Mouse (Mus musculus) cerebellum, adult 18-20 months (tissue): ENCODE measurements around the gene Usp29.
"Not testable (repeated sequence)": the region's sequence is repeated elsewhere in the genome, so short reads cannot be mapped to it uniquely, and the experiment has no call there.

Experiments used
- DNase-seq, 2 experiments: peaks; one replicate each; pipeline ENCODE4 v3.0.0; 2021

Gene Usp29

GRCm38 (mm10) chr7:6770286-6770685 is 39.9 kb downstream of the Usp29 start:
- DNase-seq = no peak

DNA sequence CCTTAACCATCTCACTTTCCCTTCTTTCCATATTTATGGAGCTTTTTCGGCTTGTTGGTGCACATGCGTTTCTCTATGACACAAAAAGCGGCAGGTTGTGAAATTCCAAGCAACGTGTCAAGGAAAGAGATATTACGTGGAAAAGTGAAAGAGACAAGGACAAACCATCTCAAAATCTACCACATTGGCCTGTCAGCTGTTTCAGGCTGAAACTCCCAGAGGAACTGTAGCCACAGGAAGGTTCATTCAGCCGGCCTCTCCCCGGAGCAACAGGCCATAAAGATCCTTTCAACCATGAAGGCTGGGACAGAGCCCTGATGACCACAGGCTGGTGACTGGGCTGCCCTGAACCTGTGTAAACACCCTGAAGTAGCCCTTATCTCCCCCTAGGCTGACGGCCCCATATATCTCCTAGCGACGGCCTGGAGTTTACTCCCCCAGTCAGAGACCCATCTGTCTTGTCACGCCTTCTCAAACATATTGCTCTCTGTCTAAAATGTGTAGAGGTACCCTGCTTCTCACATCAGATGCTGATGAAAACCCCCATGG is 43.6 kb downstream of the Usp29 start:
- not testable (repeated sequence) for DNase-seq

DNA sequence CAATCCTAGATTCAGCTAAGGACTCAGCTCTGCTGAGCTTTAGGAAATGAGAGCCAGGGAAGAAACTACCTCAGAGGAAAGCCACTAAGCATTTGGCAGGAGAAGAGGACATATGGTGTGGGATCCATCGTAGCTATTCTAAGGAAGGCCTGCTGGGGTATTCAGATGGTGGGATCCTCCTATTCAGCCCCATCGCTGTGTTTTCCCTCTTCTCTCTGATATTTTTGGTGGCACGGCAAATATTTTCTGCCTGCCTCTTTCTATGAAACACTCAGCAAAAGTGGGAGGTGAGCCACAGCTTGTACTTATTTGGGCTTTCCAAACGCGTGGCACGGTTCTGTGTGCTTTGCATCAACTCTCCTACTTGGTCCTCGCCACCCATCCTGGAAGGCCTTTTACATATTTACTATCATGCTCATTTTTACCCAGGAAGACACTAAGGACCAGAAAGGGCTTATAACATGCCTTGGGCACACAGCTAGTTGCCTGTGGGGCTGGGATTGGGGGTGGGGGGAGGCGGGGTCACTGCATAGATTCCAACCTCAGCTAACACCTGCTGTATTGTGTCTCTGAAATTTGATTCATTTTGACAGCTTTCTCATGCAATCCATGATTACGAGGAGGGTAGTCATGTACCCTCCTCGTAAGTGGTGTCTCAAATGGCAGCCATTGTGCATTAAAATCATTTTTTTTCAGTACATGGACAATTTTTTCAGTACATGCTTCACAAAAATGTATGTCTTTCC is 46.1 kb downstream of the Usp29 start:
- DNase-seq = peak; percentile 44 to 56

DNA sequence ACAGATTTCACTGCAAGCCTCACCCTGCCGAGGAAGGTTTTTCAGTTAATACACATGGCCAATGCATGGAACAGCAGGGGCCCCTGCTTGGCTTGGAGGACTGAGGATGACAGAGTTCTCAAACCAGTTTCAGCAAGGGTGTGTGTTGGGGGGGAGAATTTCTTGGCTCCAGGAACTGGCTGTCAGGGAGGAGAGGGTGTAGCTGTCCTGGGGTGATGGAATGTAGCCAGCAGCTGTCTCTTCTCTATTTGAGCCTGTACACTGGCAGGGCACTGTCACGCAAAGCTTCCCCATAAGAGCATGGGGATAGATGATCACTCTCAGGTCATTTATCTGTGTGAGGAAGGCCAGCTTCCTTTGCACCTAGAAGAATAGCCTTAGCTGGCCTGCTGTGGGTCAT is 46.7 kb downstream of the Usp29 start:
- peak in 1 of 2 experiments; percentile 6 for DNase-seq

DNA sequence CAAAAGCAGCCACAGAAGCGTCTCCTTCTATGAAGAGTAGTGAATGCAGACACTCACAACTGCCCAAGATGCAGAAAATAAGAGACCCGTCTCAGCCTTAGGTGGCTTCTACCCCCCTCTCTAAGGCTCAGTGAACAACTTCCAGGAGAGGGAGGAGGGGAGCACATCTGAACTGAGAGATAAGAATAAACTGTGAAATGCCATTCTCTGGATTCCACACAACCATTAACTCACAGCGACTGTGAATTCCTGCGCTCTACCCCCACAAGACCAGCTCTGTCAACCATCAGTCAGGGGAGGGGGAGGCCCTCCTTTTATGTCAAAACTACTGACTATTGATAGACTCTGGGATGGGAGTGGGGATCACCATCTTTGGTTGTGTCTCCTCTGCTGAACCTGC is 47.3 kb downstream of the Usp29 start:
- no peak for DNase-seq

DNA sequence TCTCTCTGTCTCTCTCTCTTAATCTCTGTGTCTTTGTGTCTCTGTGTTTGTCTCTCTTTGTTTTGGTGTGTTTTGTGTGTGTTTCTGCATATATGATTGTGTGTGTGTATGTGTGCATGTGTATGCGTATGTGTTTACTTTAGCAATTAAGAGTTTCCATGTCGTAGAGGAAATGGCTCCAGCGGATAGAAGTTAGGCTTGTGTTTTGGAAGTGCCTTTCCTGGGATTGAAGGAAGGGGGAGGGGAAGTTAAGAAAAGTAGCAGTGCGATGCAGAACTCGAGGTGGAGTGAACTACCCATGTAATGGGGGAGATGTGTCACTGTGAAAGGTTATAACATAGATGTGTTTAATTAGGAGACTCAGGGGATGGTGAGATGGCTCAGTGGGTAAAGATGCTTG is 48.8 kb downstream of the Usp29 start:
- DNase-seq = no peak

DNA sequence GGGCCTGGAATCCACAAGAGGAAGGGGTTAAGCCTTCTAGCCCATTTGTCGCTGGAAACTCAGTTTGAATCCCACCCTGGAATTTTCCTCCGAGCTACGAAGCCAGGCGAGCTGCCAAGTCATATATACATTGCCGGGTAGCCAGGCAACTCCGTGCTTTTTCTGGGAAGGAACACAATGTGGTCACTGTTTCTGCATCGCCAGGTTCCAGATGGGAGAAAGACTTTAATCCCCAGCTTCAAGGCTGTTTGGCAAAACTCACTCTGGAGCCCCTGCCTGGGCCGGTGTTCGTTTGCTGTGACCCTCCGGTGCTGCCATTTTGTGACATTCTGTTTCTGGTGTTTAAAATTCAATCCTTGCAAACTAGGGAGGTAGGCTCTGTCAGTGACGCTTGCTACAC is 51.2 kb downstream of the Usp29 start:
- DNase-seq = no peak

- no peak for DNase-seq
These were observed 54.1 kb downstream of the Usp29 start for GRCm38 (mm10) chr7:6784340-6785073.

DNA sequence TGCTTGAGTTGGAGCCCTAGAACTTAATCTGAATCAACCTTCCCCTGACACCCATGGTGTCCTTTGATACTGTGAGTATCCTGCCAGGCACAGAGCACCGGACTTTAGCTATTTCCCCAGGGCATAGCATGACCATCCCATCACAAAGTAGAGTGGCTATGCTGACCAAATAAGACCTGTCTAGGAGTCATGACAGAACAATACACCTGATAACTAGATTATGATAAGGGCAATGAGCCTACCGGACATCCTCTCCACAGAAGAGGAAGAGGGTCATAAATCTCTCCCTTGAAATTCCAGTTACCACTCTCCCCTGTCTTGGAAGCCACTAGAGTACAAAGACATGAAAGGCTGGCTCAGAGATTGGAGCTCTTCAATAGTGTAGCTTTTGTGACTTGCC is 56.6 kb downstream of the Usp29 start:
- no peak for DNase-seq

GRCm38 (mm10) chr7:6788101-6788500 is 57.7 kb downstream of the Usp29 start:
- DNase-seq = no peak

DNA sequence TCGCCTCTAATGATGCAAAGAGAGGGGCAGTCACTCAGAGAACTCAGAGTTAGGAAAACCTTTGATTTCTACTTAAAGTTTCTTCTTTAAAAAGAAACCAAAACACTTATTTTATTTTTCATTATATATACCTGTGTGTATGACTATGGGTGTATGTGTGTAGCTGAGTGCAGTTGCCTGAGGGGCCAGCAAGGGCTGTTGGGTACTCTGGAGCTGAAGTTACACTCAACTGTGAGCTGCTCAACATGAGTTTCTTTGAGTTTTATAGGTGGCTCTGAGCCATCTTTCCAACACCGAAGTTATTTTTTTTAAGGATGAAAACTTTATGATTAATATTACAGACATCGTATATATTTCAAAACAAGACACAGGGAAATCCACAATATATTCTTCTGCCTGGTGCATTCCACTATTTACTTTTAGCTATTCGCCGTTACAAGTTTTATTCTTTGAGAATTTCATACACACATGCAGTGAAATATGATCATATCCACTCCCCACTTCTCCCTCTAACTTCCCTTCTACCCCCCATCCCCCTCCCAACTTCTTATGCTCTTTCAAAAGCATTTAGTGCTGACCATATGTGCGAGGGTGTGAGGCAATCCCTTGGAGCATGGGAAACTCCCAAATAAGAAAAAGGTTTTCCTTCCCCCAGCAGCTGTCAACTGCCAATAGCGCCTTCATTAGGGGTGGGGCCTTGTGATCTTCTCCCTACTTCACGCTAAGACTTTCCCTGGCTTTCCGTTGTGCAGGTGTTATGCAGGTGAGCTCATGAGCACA is 61.1 kb downstream of the Usp29 start:
- no peak for DNase-seq

GRCm38 (mm10) chr7:6793240-6793639 is 62.9 kb downstream of the Usp29 start:
- DNase-seq = no peak

DNA sequence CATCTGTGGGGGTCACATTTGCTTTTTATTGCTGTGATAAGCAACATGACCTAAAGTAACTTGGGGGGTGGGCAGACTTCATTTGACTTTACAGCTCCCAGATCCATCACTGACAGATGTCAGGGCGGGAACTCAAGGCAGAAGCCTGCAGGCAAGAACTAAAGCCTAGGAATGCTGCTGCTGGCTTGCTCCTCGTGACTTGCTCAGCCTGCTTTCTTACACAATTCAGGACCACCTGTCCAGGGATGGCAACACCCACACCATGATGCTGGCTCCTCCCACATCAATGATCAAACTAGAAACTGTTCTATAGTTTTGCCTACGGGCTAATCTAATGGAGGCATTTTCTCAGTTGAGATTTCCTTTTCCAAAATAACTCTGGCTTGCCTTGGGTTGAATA is 63.4 kb downstream of the Usp29 start:
- DNase-seq = no peak

DNA sequence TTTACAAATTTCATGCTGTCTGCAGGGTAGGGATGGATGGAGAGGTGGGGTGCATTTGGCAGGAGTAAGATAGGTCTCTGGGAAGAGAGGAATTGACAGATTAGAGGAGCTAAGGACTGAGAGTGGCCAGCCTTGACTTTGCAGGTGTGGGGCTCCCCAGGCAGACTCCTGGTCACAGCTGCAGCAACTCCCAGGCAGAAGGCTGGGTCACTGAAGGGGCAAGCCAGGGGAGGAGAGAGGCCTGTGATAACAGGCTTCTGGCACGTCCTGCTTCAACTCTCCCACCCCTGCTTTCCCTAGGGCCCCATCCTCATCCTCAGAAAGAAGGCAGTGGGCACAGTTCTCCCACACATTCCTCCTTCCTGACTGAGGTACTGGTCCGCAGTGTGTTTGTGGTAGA is 67.0 kb downstream of the Usp29 start:
- DNase-seq = no peak

DNA sequence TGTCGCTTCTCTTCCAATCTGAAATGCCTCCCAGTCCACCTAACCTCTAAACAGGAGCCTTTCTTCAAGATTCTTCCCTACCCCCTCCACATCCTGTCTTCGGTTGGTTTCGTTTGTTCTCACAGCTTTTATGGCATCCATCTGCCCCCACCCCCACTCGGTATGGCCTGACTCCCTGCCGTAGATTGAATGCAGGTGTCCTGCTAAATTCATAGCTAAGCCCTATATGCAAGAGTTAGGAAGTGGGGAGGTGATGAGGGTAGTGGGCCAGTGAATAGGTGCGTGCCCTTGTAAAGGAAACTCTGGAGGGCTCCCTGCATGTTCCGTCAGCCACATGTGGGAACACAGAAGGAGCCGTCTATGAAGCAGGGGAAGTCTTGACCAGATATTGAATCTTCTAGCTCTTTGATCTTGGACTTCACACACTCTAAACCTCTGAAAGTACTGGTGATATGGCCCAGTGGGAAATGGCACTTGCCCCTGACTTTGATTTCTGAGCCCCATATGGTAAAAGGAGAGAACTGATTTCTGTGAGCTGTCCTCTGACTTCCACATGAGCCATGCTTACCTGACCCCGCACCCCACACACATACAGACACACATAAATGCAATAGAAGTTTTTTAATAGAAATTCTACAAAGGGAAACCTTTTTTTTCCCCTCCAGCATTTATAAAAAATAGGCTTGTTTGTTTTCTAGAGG is 68.9 kb downstream of the Usp29 start:
- no peak for DNase-seq

DNA sequence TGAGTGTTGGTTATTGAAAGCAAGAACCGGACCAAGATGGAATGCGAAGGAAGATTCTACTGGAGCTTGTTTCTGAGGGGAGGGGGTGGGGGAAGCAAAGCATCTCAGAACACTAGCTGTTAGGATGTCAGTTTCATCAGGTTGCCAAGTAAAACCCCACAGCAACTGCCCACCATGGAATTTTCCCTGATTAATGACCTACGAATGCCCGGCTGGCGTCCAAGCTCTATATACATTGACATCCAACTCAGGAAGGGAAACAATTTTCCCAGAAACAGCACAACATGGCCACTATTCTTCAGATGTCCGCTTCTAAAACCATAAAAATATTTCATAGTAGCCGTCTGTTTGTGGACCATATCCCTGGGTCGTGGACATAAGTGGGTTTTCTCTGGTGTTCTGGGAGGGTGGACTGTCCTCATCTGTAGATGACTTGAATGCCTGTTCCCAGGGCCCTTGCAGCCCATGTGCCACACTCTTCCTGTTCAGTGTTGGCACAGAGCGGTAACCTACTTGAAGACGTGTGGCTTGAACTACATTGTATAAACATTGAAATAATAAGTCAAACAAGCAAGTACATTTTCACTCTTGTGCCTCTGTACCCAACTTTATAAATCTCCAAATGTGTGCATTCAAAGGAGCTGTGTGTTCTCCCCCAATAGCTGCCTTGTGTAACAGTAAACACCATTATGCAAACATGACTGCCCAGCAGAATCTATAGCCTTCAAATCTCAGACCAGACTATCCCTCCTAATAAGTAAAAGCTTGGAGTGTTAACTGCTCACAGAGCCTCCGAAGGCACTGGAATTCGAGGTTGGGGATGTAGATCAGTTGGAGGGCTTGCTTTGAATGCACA is 70.4 kb downstream of the Usp29 start:
- DNase-seq = no peak

GRCm38 (mm10) chr7:6801642-6802041 is 71.3 kb downstream of the Usp29 start:
- no peak for DNase-seq

GRCm38 (mm10) chr7:6810556-6810955 is 80.2 kb downstream of the Usp29 start:
- no peak for DNase-seq

- DNase-seq = no peak
These were observed 84.6 kb downstream of the Usp29 start for GRCm38 (mm10) chr7:6814971-6815370.

DNA sequence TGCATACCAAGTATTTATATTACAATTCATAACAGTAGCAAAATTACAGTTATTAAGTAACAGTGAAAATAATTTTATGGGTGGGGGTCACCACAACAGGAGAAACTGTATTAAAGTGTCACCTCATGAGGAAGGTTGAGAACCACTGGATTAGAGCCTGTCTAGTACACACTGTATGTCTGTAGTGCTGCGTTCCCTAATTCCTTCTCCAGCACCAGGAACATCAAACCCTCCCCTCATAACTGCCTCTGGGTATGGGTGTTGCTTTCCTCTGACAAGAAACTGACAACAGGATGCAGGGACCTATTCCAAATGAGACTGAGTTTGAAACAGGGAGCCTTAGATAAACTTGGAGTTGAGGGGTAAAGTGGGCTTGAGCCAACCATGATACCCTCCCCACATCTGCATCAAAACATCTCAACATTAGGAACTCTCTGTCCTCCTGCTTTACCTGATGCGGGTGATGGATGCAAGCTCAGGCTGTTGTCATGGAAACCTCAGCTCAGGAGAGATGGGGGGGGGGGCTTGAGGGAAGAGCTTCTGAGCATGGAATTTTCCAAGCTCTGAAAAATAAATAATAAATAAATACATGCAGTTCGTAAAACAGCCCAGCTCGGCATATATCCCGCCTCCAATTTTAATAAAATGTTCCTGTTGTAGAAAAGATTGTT is 86.5 kb downstream of the Usp29 start:
- DNase-seq = no peak

GRCm38 (mm10) chr7:6820296-6820695 is 89.9 kb downstream of the Usp29 start:
- DNase-seq = no peak
